Mouse (Mus musculus): ENCODE data around the gene Gm20716. TPM values are rescaled to one million over a fixed set of nuclear protein-coding genes. Genes with fewer than 3 reads are reported as not detected.

Gm20716 gene
- total RNA-seq, 2 experiments from 2014 or later: 26.6 to 27.7 TPM

DNA sequence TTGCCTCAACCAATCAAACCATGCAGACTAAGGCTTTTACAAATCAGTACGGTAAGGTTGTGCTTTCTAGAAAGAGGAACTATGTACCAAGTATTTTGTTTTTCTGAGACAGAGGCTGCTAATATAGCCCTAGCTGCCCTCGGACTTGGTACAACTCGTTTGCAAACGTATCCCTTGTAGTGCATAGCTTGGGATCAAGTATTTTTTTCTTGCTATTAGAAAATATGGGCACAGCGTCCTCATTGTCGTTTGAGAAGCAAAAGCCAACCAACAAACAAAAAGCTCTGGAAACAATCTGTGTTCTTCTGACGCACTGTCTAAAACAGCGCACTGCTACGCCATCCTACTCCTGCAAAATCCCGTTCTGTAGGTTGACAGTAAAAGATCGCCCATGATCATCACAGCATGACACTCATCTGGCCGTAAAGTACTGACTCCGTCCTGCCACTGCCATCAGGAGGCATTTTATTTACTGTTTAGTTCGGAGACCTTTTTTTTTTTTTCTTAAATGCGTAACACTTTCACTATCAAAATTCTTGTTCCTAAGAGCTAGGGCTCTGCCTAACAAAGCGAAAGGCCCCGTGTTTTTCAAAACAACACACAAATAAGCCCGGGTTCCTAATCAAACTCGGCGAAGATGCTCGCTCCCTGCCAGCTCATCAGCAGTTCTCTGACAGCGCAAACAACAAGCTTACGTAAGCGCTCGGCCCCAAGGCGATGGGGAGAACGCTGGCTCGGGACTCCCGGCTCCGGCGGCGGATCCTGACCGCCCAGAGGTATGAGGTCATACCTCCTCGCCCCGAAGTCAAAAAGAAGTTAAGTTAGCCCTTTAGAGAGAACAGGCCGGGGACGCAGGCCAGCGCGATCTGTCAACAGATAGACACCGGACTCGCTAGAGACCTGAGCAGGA is 793 bp downstream of the Gm20716 start:
- peak; percentile 72 to 75 for DNase-seq

DNA sequence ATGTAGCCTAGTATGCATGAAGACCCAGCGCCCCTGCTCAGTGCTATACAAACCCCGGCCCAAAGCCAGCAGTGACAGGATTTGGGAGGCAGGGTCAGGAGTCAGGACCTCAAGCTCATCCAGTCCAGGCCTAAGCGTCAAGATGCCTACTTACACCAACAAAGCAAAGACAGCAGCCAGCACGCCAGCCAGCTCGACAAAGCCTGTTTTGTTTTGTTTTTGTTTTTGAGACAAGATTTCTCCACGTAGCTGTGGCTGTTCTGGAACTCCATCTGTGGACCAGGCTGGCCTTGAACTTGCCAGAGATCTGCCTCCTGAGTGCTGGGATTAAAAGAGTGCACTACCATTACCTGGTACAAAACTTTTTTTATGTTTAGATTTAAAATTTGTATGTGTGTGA is 6.8 kb downstream of the Gm20716 start:
- DNase-seq: no peak

DNA sequence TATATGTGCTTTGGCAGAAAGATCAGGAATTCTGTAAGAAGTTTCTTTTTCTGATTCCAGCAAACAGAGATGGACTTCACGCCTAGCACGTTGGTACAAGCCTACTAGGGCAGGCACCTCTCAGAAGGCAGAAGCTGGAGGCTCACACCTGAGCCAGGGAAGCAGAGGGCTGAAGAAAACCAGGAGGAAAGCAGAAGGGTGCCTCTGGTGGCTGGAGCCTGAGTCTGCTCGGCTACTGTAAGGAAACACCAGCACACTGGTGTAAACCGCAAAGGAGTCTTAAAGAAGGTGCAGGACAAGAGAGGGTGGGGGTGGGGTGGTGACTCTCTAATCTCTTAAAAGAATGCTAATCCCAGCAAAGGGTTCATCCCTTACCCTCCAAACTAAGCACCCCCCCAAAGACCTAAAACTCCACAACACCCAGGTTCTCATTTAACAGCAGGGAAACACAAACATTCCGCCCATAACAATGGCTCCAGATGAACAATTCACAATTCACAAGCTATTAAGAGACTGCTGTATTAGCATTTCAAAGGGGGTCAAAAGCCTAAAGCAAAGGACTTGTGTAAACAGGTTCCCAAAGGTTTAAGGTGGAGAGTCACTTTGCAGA is 16.3 kb downstream of the Gm20716 start:
- DNase-seq: no peak

DNA sequence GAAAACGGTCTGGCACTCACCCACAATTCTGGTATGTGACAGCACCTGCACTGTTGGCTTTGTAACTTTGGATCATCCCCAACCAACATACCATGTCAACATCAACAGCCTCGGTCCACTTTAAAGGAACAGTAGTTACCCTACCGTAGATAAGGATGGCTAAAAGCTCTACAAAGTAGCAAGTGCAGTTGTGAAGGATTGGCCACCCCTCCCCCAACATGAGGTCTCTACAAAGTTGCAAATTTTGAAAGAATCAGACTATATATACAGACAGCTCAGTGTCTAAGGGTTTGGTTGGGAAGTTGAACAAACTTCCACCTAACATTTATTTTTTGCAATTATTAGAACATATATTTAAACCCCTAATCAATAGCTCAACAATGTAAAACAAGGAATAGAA is 22.3 kb downstream of the Gm20716 start:
- DNase-seq: no peak

DNA sequence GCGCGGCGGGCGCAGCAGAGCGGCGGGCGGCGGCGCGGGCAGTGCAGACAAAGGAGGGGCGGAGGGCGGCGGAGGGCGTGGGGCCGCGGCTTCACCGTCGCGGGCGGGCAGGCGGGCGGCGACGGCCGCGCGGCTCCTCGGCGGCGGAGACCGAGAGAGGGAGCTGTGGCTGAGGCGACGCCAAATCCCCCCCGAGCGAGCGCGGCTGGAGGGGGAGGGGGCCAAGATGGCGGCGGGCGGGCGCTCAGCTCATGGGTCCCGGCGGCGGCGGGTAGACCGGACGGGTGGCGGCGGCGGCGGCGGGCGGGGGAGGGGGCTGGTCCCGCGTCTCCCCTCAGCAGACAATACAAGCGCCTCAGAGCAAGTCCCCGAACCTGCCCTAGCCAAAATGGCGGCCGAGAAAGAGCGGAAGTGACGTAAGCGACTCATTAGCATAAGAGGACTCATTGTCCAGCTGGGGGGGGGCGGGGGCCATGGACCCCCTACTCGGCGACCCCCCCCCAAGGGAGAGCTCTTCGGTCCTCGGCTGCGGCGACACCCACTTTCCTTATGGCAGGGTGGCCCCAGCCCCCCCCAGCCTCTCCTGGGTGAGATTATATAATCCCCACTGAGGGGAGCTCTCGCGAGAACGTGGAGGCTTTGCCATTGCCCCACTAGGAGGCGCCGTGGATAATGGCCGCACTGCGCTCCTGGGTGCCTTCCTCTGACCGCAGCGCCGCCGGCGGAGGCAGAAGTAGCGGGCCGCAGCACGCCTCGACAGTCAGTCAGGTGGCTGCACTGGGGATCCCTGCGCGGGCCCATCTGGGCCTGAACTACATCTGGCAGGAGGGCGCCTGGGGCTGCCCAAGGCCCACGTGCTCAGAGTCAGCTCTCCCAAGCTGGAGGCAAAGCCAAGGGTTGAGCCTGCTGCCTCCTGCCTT is 23.2 kb downstream of the Gm20716 start, which contains the start of gene Adnp:
Adnp (minus strand) TSS at position 388 of the 920 bp plus-strand sequence.
- DNase-seq: peak; percentile 95 to 97

DNA sequence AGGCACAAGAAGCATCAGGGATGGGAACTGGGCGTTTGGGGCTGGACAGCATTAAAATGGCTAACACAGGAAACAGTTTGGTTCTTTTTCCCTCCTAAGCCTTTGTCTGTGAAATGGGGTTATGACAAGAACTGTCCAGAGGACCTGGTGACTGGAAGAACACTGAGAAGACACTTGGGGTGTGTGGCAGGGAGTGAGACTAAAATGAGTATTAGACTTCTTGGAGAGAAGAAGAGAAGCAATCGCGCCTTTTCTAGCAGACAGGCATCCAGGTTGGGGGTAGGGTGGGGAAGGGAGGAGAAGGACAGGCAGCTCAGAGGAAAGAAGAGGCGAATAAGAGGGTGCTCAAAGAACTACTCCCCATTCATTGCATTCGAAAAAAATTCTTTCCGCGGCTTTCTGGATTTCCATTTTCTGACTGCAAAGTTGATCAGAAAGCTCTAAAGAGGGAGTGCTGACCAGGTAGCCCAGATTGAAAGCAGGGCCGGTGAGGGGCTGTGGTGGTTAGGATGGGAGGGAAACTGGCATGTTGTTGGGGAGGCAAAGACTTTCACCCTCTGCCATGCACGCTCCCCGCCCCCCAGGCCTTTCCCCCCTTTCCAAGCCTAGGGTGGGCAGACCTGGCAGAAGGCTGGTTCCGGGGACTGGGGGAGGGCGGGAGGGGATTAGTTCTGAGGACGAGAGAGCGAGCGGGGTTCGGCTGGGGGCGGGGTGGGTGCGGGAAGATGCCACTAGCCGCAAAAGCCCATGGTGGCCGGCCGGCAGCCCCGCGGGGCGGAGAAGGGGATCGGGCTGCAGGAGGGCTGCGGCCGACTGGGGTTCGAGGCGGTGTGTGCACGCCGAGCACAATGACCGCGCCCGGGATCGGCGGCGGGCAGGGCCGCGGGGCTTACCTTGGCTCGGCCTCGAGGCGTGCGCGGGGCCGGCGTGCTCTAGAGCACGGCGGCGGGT is 24.2 kb downstream of the Gm20716 start:
- peak; percentile 31 to 49 for DNase-seq

DNA sequence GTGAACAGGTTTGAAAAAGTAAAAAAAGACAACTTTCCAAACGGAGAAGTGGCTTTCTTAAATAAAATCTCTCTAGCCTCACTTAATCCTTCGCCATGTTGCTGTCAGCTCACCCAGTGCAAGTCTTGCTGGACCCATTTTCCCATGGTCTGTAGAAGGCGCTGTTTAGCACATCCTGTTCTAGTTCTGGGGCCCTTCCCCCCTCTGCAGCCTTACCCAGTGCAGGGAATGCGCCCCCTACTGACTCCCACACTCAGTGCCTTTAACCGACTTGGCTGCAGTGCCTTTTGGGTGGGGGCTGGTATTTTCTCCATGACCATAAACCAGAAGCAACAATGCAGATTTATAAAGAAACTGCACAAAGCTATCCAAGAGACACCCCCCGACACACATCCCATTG is 24.9 kb downstream of the Gm20716 start:
- peak; percentile 91 to 94 for DNase-seq

DNA sequence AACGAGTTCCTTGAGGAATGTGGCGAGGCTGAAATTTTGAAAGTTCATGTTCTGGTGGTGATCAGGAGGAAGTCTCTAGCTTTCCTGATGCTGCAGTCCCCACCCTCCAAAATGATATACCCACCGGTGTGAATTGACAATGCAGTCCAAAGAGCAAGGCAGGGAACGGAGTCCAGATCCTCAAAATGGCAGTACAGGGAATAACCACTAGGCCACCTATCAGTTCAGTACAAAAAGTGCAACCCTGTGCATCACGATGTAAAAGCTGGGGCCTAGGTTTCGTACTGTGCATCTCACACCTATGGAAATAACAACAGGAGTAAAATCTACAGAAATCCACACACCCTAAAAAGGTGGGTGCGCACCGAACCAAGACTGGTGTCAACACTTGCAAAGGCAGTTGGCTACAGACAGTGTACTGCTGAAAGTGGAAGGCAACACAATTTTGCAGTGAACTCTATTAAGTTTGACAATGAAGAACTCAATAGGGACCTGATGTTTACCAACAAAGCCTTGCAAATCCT is 25.6 kb downstream of the Gm20716 start:
- DNase-seq: no peak

DNA sequence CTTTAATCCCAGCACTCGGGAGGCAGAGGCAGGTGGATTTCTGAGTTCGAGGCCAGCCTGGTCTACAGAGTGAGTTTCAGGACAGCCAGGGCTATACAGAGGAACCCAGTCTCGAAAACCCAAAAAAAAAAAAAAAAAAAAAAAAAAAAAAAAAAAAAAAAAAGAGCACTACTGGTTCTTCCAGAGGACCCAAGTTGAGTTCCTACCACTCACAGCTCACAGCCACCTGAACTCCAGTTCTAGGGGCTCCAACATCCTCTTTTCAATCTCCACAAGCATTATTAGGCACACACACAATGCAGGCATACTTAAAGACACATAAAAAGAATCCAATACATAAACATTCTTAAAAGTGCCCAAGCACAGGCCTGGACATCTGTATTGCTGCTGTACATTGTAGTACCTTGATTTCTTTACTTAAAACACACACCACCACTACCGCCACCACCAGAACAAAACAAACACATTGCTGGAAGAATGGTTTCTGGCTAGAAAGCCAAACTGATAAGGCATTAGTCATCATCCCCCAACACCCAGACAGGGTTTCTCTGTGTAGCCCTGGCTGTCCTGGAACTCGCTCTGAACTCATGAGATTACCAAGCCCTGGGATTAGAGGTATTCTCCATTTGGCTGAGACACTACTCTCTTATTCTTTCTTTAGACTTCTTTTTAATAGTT is 30.0 kb downstream of the Gm20716 start:
- DNase-seq: peak in 1 of 2 experiments; percentile 20

DNA sequence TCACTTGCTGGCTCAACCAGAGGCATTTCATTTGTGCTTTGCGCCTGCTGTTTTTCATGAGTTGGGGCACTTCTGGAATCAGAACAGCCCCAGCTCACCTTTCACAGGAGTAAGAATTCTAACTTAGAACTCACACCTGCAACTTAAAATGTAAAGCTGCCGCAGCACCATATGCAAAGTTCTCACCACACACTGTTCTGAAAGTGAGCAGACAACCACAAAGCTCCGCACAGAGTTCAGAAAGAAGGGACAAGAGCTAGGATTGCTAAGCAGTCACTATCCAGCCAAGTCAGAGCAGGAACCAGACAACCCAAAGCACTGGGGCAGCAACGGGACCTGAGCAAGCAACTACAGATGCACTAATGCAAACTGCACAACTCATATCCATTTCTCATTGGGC is 30.7 kb downstream of the Gm20716 start:
- DNase-seq: peak in 1 of 2 experiments; percentile 15

DNA sequence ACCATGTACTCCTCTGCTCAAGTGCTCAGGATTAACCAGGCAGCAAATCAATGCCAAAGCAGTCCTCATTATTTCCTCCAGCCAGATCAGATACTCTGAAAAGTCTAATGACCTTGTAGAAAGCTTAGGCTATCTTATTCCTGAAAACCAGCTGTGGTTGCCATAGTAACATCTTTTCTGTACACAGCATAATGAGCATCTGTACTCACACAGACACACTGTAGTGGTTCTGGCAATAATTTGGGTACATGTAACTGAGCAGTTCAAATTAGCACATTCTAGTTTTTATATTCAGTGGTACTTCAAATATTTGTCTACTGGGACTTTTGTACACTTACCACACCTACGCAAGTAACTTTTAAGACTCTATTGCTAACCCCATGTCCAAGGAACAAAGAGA is 31.7 kb downstream of the Gm20716 start:
- DNase-seq: no peak

DNA sequence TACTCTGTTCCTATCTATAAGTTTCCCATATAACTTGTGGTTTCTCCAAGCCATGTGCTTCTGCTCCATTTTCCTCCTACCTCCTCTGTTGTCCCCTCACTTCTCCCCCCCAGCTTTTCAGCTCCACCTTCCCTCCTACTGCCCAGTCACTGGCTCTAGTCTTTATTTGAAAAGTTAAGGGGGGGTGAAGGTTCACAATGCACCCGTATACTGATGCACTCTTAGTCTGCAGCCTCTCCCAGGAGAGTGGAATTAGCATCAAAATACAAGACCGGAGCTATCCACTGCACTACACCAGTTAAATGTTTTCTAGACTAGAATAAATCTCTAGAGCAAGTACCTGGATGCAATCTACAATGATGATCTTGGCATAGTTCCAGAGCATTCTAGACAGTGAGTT is 34.4 kb downstream of the Gm20716 start:
- DNase-seq: no peak

DNA sequence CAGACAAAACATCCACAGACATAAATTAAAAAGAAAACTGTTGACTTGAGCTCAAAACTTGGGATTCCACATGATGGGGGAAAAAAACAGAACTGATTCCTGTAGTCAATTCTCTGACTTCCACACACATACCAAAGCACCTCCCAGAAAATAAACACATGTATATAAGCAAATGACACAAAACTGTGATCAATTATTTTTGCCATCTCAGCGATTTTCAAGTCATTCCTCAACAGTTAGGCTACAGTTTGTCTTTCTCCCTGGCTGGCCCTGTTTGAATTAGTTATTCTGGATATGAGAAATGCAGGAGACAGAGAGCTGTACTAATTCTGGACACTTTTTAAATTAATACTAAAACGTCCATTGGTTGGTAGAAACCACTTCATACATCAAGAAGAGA is 36.5 kb downstream of the Gm20716 start:
- DNase-seq: no peak

DNA sequence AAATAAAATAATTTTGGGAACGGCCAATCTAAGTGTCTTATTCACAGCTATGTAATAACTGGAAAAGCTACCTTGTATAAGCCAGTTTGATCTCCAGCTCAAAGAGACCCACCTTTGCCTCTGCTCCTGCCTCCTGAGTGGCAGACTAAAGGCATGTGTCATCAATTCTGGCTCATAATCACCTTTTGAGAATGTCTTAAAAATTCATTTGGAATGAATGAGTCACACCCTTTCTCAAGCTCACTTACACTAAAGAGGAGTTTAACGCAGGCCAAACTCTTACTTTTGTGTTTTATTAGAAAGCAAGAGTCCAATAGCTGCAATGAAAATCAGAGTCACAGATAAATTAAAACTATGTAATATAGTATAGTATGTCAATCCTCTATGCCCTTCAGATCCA is 38.3 kb downstream of the Gm20716 start:
- no peak for DNase-seq

DNA sequence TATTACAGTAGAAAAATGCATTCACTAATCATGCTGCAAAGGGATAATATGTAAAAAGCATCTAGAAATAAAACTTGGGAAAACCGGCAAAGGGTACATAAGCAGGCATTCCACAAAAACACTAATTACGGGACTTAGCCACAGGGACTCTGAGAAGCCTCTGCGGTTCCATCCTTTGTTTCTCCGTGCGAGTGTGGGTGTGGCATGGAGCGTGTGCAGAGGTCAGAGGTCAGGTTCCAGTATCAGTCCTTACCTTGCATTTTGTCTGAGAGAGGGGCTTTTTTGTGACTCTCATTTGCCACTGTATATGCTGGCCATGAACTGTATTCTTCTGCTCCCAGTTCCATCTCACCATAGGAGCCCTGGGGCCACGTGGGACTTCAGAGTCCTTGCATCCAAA is 54.2 kb downstream of the Gm20716 start:
- no peak for DNase-seq

DNA sequence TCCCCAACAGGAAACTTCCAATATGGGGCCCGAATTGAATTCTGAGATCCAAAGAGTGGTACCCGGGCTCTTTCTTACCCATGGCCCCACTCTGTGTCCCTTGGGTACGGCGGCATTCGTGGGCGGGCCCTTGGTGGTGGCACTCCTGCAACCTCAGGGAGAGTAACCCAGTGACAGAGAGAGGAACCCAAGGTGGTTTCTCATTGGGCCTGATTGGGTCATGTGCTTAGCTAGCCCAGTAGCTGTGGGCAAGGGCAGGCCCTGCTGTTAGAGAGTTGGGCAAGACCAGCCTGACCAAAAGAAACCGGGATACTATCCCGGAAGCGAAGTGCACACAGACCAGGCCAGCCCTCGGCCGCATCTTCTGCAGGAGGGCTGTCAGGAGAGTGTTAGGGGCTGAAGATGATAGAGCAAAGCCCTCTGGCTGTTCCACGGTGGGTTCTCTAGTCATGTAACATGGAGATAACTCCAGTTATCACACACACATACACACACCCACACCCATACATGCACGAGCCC is 59.9 kb downstream of the Gm20716 start:
- peak; percentile 88 to 90 for DNase-seq

DNA sequence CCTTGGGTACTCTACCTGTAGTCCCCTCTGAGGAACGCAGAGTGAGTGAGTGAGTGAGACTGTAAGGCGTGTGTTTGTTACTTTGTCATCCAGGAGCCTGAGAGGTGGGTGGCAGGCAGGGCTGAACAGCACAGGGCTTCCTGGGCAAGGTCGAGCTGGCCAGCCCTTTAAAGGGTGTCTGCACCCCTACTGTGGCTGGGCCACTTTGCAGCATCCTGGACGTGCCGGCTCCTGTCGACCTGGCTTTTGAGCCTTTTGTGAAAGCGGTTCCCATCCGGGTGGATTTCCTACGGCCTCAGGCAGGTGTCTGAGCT is 60.4 kb downstream of the Gm20716 start:
- DNase-seq: peak in 1 of 2 experiments; percentile 9

DNA sequence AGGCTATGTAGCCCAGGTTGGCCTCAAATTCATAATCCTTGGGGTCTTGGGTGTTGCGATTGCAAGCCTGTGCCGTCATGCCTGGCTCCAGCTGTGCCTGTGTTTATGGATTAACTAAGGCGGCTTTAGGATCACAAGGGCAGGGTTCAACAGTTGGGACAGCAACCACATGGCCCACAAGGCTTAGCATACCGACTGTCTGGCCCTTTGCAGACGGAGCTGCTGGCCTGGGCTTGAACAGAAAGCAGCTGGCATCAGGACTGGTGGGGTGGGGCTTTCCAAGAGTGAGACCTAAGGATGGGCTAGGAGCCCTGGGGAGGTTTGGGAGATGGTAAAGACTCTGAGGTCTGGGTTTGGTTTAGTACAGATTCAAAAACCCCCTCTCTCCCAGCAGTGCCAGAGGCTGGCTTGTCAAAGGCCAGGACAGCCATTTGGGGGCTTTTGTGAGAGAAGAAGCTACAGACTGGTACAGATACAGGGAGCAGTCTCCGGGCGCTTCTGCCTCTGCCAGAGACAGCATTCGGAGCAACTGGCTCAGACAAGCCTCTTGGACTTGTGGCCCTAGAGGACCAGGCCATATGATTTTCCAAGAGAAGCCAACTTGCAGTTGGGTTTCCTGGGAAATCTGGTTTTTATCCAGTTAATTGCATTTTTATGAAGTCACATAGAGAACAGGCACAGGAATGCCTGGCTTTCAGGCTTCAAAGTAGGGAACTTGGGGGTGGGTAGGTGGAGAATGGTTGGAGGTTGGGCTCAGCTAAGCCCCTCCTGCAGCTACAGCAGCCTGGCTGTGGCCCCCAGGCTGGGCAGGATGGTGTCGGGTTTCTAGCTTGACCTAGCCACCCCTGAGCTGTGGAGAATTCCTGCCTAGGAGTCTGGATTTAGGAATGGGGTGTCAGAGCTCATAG is 61.0 kb downstream of the Gm20716 start:
- no peak for DNase-seq

DNA sequence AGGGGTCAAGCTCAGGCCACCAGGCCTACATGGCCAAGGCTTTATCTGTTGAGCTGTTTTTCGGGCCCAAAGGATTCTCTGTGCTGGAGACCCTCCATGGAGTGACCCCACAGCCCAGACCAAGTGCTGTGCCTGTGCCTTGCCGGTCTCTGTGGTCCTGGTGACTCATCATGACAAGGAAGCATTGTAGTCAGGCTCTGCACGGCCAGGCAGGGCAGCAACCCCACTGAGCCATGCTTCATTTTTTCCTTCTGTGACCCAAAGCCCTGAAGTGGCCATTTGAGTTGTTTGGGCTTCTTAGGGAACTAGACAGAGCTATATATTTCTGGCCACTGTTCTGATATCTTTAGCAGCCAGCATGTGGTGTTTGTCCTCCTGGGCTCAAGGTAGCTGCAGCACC is 62.4 kb downstream of the Gm20716 start:
- DNase-seq: no peak

Data from adrenal gland, postnatal 36 days (tissue).